Mouse (Mus musculus) hindlimb bud, embryonic 11.5 days (tissue): ENCODE measurements around the gene Krt75.
"Not testable (repeated sequence)": the region's sequence is repeated elsewhere in the genome, so short reads cannot be mapped to it uniquely, and the experiment has no call there.

Experiments used
- DNase-seq: peaks from one replicate; pipeline ENCODE4 v3.0.0-alpha.2; 2012; ENCODE audit warnings: low read depth, low spot score; ENCODE audit errors: extremely low spot score

The Krt75 gene

GRCm38 (mm10) chr15:101519792-101520191 lies 53.9 kb downstream of the Krt75 start:
- peak; percentile 24 for DNase-seq

DNA sequence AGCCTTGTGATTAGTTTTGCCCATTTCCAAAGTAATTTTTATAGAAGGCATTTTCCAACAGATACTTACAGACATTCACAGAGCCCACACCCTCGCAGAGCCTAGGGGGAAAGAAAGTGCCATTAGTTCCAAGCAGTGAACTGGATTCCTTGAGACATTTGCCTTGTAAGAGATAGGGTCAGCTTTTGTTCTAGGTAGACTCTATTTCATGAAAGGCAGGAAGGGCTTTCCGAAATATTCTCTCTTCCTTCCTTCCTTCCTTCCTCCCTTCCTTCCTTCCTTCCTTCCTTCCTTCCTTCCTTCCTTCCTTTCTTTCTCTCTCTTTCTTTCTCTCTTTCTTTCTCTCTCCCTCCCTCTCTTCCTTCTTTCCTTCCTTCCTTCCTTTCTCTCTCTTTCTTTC lies 56.5 kb downstream of the Krt75 start, which contains the start of gene Gm49425:
TSS of gene Gm49425 (minus strand) at position 101 of the 400 bp plus-strand sequence.
- not testable (repeated sequence) for DNase-seq
